Mouse (Mus musculus) erythroblast, embryonic 14.5 days (primary cell): Measurements from ENCODE around the gene Pabpc4.

Experiments used
- GATA1 ChIP-seq: IDR thresholded peaks from 2 replicates; pipeline ENCODE4 v1.6.1; 2012; ENCODE audit warnings: low read length, inconsistent platforms, mixed read lengths
- TAL1 ChIP-seq: IDR thresholded peaks from 3 replicates; pipeline ENCODE4 v1.6.1; 2012; ENCODE audit warnings: low read length, inconsistent platforms, mixed read lengths

- TF ChIP-seq GATA1 (no peak), TAL1 (no peak)
Measured at GRCm38 (mm10) chr4:123232841-123233240, 29.3 kb upstream of the Pabpc4 start.
